Mouse (Mus musculus): ENCODE data around the gene Gm14406.
"Not testable (repeated sequence)": the region's sequence is repeated elsewhere in the genome, so short reads cannot be mapped to it uniquely, and the experiment has no call there.

Gm14406 gene

GRCm38 (mm10) chr2:177577998-177578397 is at the start of gene Gm14406:
TSS of gene Gm14406 (minus strand) at chr2:177578210.
- in situ Hi-C loops (cut with MboI, MseI): not testable (repeated sequence)

DNA sequence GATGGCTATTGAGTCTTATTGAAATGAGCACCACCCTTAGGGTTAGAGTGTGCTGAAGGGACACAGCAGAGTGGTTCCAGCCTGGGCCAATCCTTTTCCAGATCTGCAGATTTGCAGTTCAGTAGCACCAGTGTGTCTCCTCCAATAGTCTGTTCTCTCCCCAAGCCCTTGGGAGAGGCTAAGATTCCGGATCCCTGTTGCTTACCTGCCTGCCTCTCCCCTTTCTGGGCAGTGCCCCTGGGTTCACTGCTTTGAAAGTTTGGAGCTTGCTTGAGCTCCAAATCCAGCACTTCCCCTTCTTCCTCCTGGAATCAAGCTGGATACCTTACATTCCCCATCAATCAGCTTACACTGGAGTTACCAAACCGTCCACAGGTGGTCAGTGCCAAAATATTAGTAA is 2.9 kb downstream of the Gm14406 start:
- in situ Hi-C loops (cut with MboI, MseI): not testable (repeated sequence)

- in situ Hi-C loops (cut with MboI, MseI): loop anchor here (5.0 kb wide), 1 partner anchor 312 kb away; no protein-coding TSS in a partner anchor
Observed at GRCm38 (mm10) chr2:177559365-177559764, 18.6 kb downstream of the Gm14406 start.

GRCm38 (mm10) chr2:177555261-177555660 is 22.7 kb downstream of the Gm14406 start:
- in situ Hi-C loops (cut with MboI, MseI): loop anchor here (5.0 kb wide), 1 partner anchor 308 kb away; no protein-coding TSS in a partner anchor

DNA sequence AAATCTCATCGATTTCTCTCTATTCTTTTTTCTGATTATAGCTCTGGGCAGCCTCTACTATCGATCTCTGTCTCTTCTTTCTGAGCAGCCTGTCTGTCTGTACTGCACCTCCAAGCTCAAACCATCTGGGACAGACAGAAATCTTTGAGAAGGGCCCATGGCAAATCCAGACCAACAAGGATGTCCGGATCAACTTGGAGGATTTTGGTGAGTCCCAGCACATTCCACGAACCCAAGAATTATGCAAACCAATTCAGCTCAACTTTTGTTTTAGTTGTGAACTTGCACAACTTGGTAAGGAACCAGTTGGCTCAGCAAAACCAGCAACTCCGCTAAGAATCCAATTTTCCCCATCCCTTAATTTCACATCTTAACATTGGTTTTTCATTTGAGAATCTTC is 40.3 kb downstream of the Gm14406 start:
- in situ Hi-C loops (cut with MboI, MseI): not testable (repeated sequence)

DNA sequence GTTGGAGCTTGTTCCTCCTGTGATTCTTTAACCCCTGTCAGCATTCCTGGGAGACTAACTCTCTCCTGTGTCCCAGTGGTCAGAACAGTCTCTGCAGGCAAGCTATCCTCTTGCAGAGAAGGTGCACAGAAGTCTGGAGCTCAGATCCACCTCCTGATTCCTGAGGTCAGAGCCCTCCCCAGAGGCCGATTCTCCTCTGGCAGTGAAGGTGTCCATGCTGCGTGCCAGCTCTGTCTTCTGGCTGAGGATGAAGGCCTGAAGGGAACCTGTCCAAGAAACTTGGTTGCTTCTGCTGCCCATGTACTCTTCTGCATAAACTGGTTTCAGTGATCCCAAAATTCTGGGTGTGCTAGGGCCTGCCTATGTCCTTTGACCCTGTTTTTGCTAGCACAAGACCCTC is 40.9 kb downstream of the Gm14406 start:
- in situ Hi-C loops (cut with MboI, MseI): not testable (repeated sequence)

DNA sequence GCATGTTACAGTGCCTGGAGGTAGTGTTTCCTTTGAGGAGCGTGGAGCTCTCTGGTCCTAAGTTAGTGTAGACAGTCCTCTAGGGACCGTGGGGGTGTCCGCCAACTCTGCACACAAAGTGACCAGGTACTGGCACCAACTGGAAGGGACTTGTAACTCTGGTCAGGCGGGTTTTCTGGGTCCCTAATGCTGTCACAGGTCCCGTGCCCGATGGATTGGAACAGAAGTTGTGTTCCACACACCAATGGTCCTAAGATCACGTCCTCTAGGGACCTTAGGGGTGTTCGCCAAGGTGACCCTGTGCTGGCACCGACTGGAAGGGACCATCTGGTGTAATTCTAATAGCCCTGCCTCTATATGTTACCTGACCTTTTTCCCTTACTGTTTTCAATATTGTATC is 42.1 kb downstream of the Gm14406 start:
- in situ Hi-C loops (cut with MboI, MseI): no loop called here

DNA sequence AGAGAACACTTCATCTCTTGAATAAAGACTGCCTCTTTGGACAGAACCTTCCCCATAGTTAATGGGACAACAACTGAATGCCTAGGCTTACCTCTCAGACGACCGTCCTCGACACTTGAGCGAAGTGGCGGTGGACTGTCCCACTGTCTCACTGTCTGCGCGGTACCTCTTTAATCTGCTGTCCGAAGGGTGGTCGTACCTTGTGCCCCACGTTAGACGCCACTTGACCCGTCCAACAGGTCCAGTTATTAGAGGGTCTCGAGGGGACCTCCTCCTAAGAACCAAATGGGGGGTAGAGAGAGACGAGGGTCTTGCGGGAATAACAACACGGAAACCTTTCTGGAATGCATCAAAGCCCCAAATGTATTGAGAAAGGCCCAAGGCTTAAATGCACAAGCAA is 53.8 kb downstream of the Gm14406 start:
- in situ Hi-C loops (cut with MboI, MseI): not testable (repeated sequence)

- in situ Hi-C loops (cut with MboI, MseI): not testable (repeated sequence)
Observed at GRCm38 (mm10) chr2:177523674-177524073, 54.3 kb downstream of the Gm14406 start.

GRCm38 (mm10) chr2:177523061-177523460 is 54.9 kb downstream of the Gm14406 start:
- in situ Hi-C loops (cut with MboI, MseI): no loop called here

DNA sequence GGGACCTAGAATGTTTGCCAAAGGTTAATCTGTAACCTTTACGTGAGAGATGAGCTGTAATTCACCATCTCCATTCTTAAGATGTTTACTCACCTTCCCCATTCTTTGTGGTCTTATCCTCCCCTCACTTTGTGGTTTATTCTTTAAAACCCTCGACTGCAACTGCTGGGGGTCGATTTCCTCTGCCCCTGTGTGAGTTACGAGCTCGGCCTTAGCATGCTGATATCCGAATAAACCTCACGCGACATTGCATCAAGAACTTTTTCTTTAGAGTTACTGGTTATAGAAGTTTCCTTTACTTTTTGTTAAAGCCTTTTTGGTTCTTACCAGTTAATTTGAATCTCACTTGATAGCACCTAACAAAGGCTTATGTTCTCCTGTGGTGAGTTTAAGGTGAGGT is 58.0 kb downstream of the Gm14406 start:
- in situ Hi-C loops (cut with MboI, MseI): no loop called here

Measured in T-helper 2 cell (primary cell).